Mouse (Mus musculus) neural tube, embryonic 15.5 days (tissue): ENCODE results near the gene Tmem135. TPM values are rescaled to one million over a fixed set of nuclear protein-coding genes. Genes with fewer than 3 reads are reported as not detected.
A peak's percentile ranks its signal among the peaks of the same experiment; 100 is the strongest.

ENCODE experiments used
- ATAC-seq: fragments of 200-750 bp; cut with Nextera tagmentation; 2 replicates; pipeline ENCODE4 v1.8.0; 2017; ENCODE audit warnings: mild to moderate bottlenecking, moderate TSS enrichment, moderate library complexity; ENCODE audit not compliant: low FRiP score
- H3K27ac ChIP-seq: fragments of 300-500 bp; sonication (generic); replicated peaks from 2 replicates; pipeline ENCODE4 v1.5.1; 2015; ENCODE audit warnings: mild to moderate bottlenecking, inconsistent platforms
- H3K27me3 ChIP-seq: fragments of 300-500 bp; sonication (generic); replicated peaks from 2 replicates; pipeline ENCODE4 v1.6.1; 2015; ENCODE audit warnings: inconsistent platforms
- H3K36me3 ChIP-seq: fragments of 300-500 bp; sonication (generic); 2 replicates; pipeline ENCODE4 v1.6.1; 2015; ENCODE audit warnings: inconsistent platforms
- H3K4me1 ChIP-seq: fragments of 300-500 bp; sonication (generic); 2 replicates; pipeline ENCODE4 v1.6.1; 2015; ENCODE audit warnings: inconsistent platforms
- H3K4me2 ChIP-seq: fragments of 300-500 bp; sonication (generic); 2 replicates; pipeline ENCODE4 v1.6.1; 2015; ENCODE audit warnings: inconsistent platforms, mild to moderate bottlenecking, moderate library complexity
- H3K4me3 ChIP-seq: fragments of 300-500 bp; sonication (generic); replicated peaks from 2 replicates; pipeline ENCODE4 v1.5.1; 2015; ENCODE audit warnings: mild to moderate bottlenecking, inconsistent platforms
- H3K9ac ChIP-seq: fragments of 300-500 bp; sonication (generic); replicated peaks from 2 replicates; pipeline ENCODE4 v1.6.1; 2015; ENCODE audit warnings: mild to moderate bottlenecking, inconsistent platforms
- H3K9me3 ChIP-seq: fragments of 300-500 bp; sonication (generic); replicated peaks from 2 replicates; pipeline ENCODE4 v1.6.1; 2016; ENCODE audit warnings: inconsistent platforms
- WGBS: fragments of 180-500 bp; shearing (Covaris S2); methylation state at CpG from one replicate; pipeline ENCODE4 v1.1.7; 2015; ENCODE audit warnings: mixed read lengths; 5-methylcytosine and 5-hydroxymethylcytosine counted together
- polyA plus RNA-seq: library from polyadenylated mRNA; unstranded; fragments of >200 nt; fragmentation: Nextera tagmentation; extraction: Ambion mirVana; gene quantifications from 2 replicates; pipeline ENCODE4 v1.2.1, GENCODE M21; 2015

Gene Tmem135
- polyA plus RNA-seq, 1 experiment from 2014 or later, result 29.0 TPM

- no peak overlapping the region for H3K4me3 ChIP-seq
- no peak overlapping the region for H3K27ac ChIP-seq
- WGBS, result 22% methylated on average over 2 of the region's 2 CpGs
- peak; percentile 21; the same call in 1 of the 2 replicates for ATAC-seq
- H3K9me3 ChIP-seq, result no peaks in the 10 kb centered on the region
- no peak overlapping the region for H3K4me2 ChIP-seq
- H3K4me1 ChIP-seq, result no peaks in the 10 kb centered on the region
- no peaks in the 10 kb centered on the region for H3K36me3 ChIP-seq
- H3K27me3 ChIP-seq, result no peaks in the 10 kb centered on the region
- no peak overlapping the region for H3K9ac ChIP-seq
Observed at GRCm38 (mm10) chr7:89168606-89169005, 235.4 kb downstream of the Tmem135 start.

- Histone ChIP-seq H3K9me3 (no peaks in the 10 kb centered on the region), H3K36me3 (no peaks in the 10 kb centered on the region), H3K4me3 (no peak overlapping the region), H3K4me2 (no peak overlapping the region), H3K9ac (no peak overlapping the region), H3K27ac (no peak overlapping the region), H3K27me3 (no peaks in the 10 kb centered on the region), H3K4me1 (no peaks in the 10 kb centered on the region)
- WGBS, result 89% methylated on average over 4 of the region's 4 CpGs
- ATAC-seq, result no peak
Observed at GRCm38 (mm10) chr7:89165528-89165927, 238.5 kb downstream of the Tmem135 start.

- no peak for ATAC-seq
- WGBS, result 88% methylated on average over 6 of the region's 6 CpGs
- Histone ChIP-seq H3K27ac (no peak overlapping the region), H3K36me3 (no peaks in the 10 kb centered on the region), H3K4me3 (no peak overlapping the region), H3K27me3 (no peaks in the 10 kb centered on the region), H3K9me3 (no peaks in the 10 kb centered on the region), H3K4me2 (no peak overlapping the region), H3K4me1 (no peaks in the 10 kb centered on the region), H3K9ac (no peak overlapping the region)
Observed at GRCm38 (mm10) chr7:89161610-89162378, 242.2 kb downstream of the Tmem135 start.

GRCm38 (mm10) chr7:89157356-89157755 is 246.7 kb downstream of the Tmem135 start:
- Histone ChIP-seq H3K27me3 (no peaks in the 10 kb centered on the region), H3K27ac (no peak overlapping the region), H3K4me3 (no peak overlapping the region), H3K4me2 (no peak overlapping the region), H3K4me1 (no peaks in the 10 kb centered on the region), H3K9ac (no peak overlapping the region), H3K9me3 (no peaks in the 10 kb centered on the region), H3K36me3 (peaks cover 7% of the 10 kb centered on the region; the same call in 1 of the 2 replicates)
- no peak for ATAC-seq
- 90% methylated on average over 8 of the region's 8 CpGs for WGBS

- H3K36me3 ChIP-seq, result peaks cover 7% of the 10 kb centered on the region; the same call in 1 of the 2 replicates
- no peaks in the 10 kb centered on the region for H3K4me1 ChIP-seq
- H3K9me3 ChIP-seq, result no peaks in the 10 kb centered on the region
- H3K27me3 ChIP-seq, result no peaks in the 10 kb centered on the region
- H3K4me2 ChIP-seq, result no peak overlapping the region
- H3K9ac ChIP-seq, result no peak overlapping the region
- no peak overlapping the region for H3K27ac ChIP-seq
- no peak for ATAC-seq
- no peak overlapping the region for H3K4me3 ChIP-seq
- WGBS, result 85% methylated on average over 4 of the region's 4 CpGs
Observed at GRCm38 (mm10) chr7:89156629-89157028, 247.4 kb downstream of the Tmem135 start.

- Histone ChIP-seq H3K4me2 (no peak overlapping the region), H3K36me3 (peaks cover 7% of the 10 kb centered on the region; the same call in 1 of the 2 replicates), H3K9me3 (no peaks in the 10 kb centered on the region), H3K4me3 (no peak overlapping the region), H3K9ac (no peak overlapping the region), H3K27me3 (no peaks in the 10 kb centered on the region), H3K4me1 (no peaks in the 10 kb centered on the region), H3K27ac (no peak overlapping the region)
- no peak for ATAC-seq
- 73% methylated on average over 7 of the region's 7 CpGs for WGBS
Observed at GRCm38 (mm10) chr7:89155741-89156140, 248.3 kb downstream of the Tmem135 start.

GRCm38 (mm10) chr7:89155223-89155622 is 248.8 kb downstream of the Tmem135 start:
- ATAC-seq, result no peak
- Histone ChIP-seq H3K9me3 (no peaks in the 10 kb centered on the region), H3K4me3 (no peak overlapping the region), H3K27me3 (no peaks in the 10 kb centered on the region), H3K4me1 (no peaks in the 10 kb centered on the region), H3K4me2 (no peak overlapping the region), H3K36me3 (peaks cover 7% of the 10 kb centered on the region; the same call in 1 of the 2 replicates), H3K27ac (no peak overlapping the region), H3K9ac (no peak overlapping the region)
- WGBS, result 82% methylated on average over 6 of the region's 6 CpGs

- no peaks in the 10 kb centered on the region for H3K9me3 ChIP-seq
- no peak overlapping the region for H3K27ac ChIP-seq
- ATAC-seq, result no peak
- H3K9ac ChIP-seq, result no peak overlapping the region
- H3K4me2 ChIP-seq, result no peak overlapping the region
- H3K27me3 ChIP-seq, result no peaks in the 10 kb centered on the region
- H3K36me3 ChIP-seq, result peaks cover 10% of the 10 kb centered on the region
- H3K4me3 ChIP-seq, result no peak overlapping the region
- WGBS, result 33% methylated on average over 6 of the region's 6 CpGs
- H3K4me1 ChIP-seq, result no peaks in the 10 kb centered on the region
Observed at GRCm38 (mm10) chr7:89151345-89151744, 252.7 kb downstream of the Tmem135 start.

- Histone ChIP-seq H3K27me3 (no peaks in the 10 kb centered on the region), H3K4me1 (no peaks in the 10 kb centered on the region), H3K36me3 (peaks cover 17% of the 10 kb centered on the region), H3K4me3 (no peak overlapping the region), H3K27ac (no peak overlapping the region), H3K9me3 (no peaks in the 10 kb centered on the region), H3K4me2 (no peak overlapping the region), H3K9ac (no peak overlapping the region)
- 80% methylated on average over 5 of the region's 5 CpGs for WGBS
- peak; percentile 53; the same call in 1 of the 2 replicates for ATAC-seq
Observed at GRCm38 (mm10) chr7:89140640-89141300, 263.3 kb downstream of the Tmem135 start.

- Histone ChIP-seq H3K36me3 (peaks cover 5% of the 10 kb centered on the region), H3K27me3 (no peaks in the 10 kb centered on the region), H3K9me3 (no peaks in the 10 kb centered on the region), H3K4me3 (no peak overlapping the region), H3K4me2 (no peak overlapping the region), H3K9ac (no peak overlapping the region), H3K27ac (no peak overlapping the region), H3K4me1 (no peaks in the 10 kb centered on the region)
- ATAC-seq, result no peak
- 81% methylated on average over 5 of the region's 5 CpGs for WGBS
Observed at GRCm38 (mm10) chr7:89134884-89135511, 269.0 kb downstream of the Tmem135 start.

GRCm38 (mm10) chr7:89126063-89126882 is 277.7 kb downstream of the Tmem135 start:
- Histone ChIP-seq H3K4me2 (no peak overlapping the region), H3K9ac (no peak overlapping the region), H3K36me3 (no peaks in the 10 kb centered on the region), H3K27me3 (no peaks in the 10 kb centered on the region), H3K9me3 (no peaks in the 10 kb centered on the region), H3K4me1 (peaks cover 4% of the 10 kb centered on the region; the same call in 1 of the 2 replicates), H3K27ac (no peak overlapping the region), H3K4me3 (no peak overlapping the region)
- WGBS, result 56% methylated on average over 7 of the region's 7 CpGs
- peak; percentile 88 for ATAC-seq
